Mouse (Mus musculus) heart, postnatal 25 days (tissue): ENCODE results near the gene Trak1. TPM values are rescaled to one million over a fixed set of nuclear protein-coding genes. Genes with fewer than 3 reads are reported as not detected.

Experiments used
- DNase-seq: peaks from one replicate; pipeline ENCODE4 v3.0.0; 2022; ENCODE audit warnings: low spot score
- intact Hi-C: fragments of 180-260 bp; cut with DNase I; formaldehyde crosslinking; loops from one replicate; pipeline ENCODE4 v1.15.1; 2025
- total RNA-seq, 2 experiments: library from RNA; stranded (reverse); gene quantifications; 2 replicates each; pipeline ENCODE4 v1.2.3; 2021

Gene Trak1
- total RNA-seq, 2 experiments from 2014 or later = 309 to 322 TPM

- intact Hi-C loops = loop anchor here (2.0 kb wide), 1 partner anchor 13 kb away; no protein-coding TSS in a partner anchor
- DNase-seq = no peak
Observed at GRCm38 (mm10) chr9:121359266-121359972, 62.1 kb downstream of the Trak1 start.

- DNase-seq = no peak
- intact Hi-C loops = no loop called here
Observed at GRCm38 (mm10) chr9:121360327-121360954, 63.1 kb downstream of the Trak1 start.

GRCm38 (mm10) chr9:121361010-121361409 lies 63.7 kb downstream of the Trak1 start:
- intact Hi-C loops = no loop called here
- no peak for DNase-seq

- intact Hi-C loops = no loop called here
- no peak for DNase-seq
Observed at GRCm38 (mm10) chr9:121363932-121364331, 66.6 kb downstream of the Trak1 start.

- peak; percentile 46 for DNase-seq
- intact Hi-C loops = no loop called here
Observed at GRCm38 (mm10) chr9:121366135-121366863, 69.0 kb downstream of the Trak1 start.

GRCm38 (mm10) chr9:121366864-121367245 lies 69.6 kb downstream of the Trak1 start:
- peak; percentile 39 for DNase-seq
- intact Hi-C loops = no loop called here

- no peak for DNase-seq
- intact Hi-C loops = no loop called here
Observed at GRCm38 (mm10) chr9:121369573-121369972, 72.3 kb downstream of the Trak1 start.

GRCm38 (mm10) chr9:121371346-121371891 lies 74.1 kb downstream of the Trak1 start:
- peak; percentile 69 for DNase-seq
- intact Hi-C loops = loop anchor here (5.0 kb wide), 1 partner anchor 74 kb away; the partner anchor contains the start of gene Trak1

GRCm38 (mm10) chr9:121371946-121372646 lies 74.8 kb downstream of the Trak1 start:
- intact Hi-C loops = loop anchor here (2.0 to 5.0 kb wide), 2 partner anchors 13 to 75 kb away; partner anchors contain the start of gene Trak1
- DNase-seq = no peak

- no peak for DNase-seq
- intact Hi-C loops = loop anchor here (2.0 to 5.0 kb wide), 2 partner anchors 14 to 76 kb away; partner anchors contain the start of gene Trak1
Observed at GRCm38 (mm10) chr9:121373107-121373506, 75.8 kb downstream of the Trak1 start.

GRCm38 (mm10) chr9:121373512-121373911 lies 76.2 kb downstream of the Trak1 start:
- intact Hi-C loops = loop anchor here (2.0 to 5.0 kb wide), 2 partner anchors 15 to 76 kb away; partner anchors contain the start of gene Trak1
- DNase-seq = no peak

GRCm38 (mm10) chr9:121374076-121374863 lies 77.0 kb downstream of the Trak1 start:
- peak; percentile 45 for DNase-seq
- intact Hi-C loops = loop anchor here (1.0 to 5.0 kb wide), 3 partner anchors 77 to 125 kb away; partner anchors contain the start of gene Trak1

- intact Hi-C loops = loop anchor here (1.0 to 5.0 kb wide), 3 partner anchors 78 to 126 kb away; partner anchors contain the start of gene Trak1
- DNase-seq = no peak
Observed at GRCm38 (mm10) chr9:121374864-121375255, 77.6 kb downstream of the Trak1 start.

GRCm38 (mm10) chr9:121376094-121376493 lies 78.8 kb downstream of the Trak1 start:
- intact Hi-C loops = no loop called here
- DNase-seq = no peak

GRCm38 (mm10) chr9:121380310-121380920 lies 83.1 kb downstream of the Trak1 start:
- intact Hi-C loops = loop anchor here (10.0 kb wide), 1 partner anchor 886 kb away; the partner anchor contains the start of gene Eif1b

GRCm38 (mm10) chr9:121381678-121382297 lies 84.5 kb downstream of the Trak1 start:
- intact Hi-C loops = loop anchor here (10.0 kb wide), 1 partner anchor 887 kb away; the partner anchor contains the start of gene Eif1b
- DNase-seq = no peak

More at GRCm38 (mm10) chr9:121380310-121380920, 83.1 kb downstream of the Trak1 start:
- DNase-seq = no peak

- no peak for DNase-seq
- intact Hi-C loops = loop anchor here (10.0 kb wide), 1 partner anchor 888 kb away; the partner anchor contains the start of gene Eif1b
Observed at GRCm38 (mm10) chr9:121382568-121382967, 85.3 kb downstream of the Trak1 start.
